Mouse (Mus musculus) liver, embryonic 14.5 days (tissue): ENCODE measurements around the gene Trim50.

ENCODE experiments used
- CTCF ChIP-seq: IDR thresholded peaks from 2 replicates; pipeline ENCODE4 v1.5.1; 2016; ENCODE audit warnings: antibody characterized with exemption, low read depth, control low read depth
- EP300 ChIP-seq: IDR thresholded peaks from 2 replicates; pipeline ENCODE4 v1.6.1; 2016; ENCODE audit warnings: antibody characterized with exemption, low read depth

- TF ChIP-seq CTCF = no peak
- no peak for TF ChIP-seq EP300
These were observed 51.5 kb downstream of the Trim50 start for GRCm38 (mm10) chr5:135404623-135405022.
